Mouse (Mus musculus) bone marrow macrophage, adult 2 months (primary cell): ENCODE results near the gene Tamm41.

Experiments
- CTCF ChIP-seq: IDR thresholded peaks from 2 replicates; pipeline ENCODE4 v1.5.1; 2012; ENCODE audit warnings: low read depth, mild to moderate bottlenecking, low read length, moderate library complexity
- POLR2A ChIP-seq: IDR thresholded peaks from 2 replicates; pipeline ENCODE4 v1.6.1; 2012; ENCODE audit warnings: mild to moderate bottlenecking, low read depth, low read length, borderline replicate concordance

DNA sequence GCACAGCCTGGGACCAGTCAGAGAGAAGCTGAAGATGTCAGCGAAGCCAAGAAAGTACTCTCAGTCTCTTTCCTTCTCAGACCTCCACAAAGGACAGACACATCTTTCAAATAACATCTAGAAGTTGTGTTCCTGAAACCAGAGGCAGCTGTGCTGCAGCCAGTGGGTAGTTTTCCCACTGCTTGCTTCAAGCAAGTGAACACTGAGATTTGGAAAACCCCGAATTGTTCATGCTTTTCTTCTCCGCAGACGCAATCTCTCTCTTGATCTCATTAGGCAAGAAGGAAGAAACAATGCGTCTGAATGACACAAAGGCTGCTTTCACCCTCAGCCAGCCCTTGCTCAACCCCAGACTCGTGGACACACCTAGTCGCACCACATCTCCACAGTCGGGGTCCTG is 25.9 kb downstream of the Tamm41 start:
- TF ChIP-seq CTCF (no peak), POLR2A (no peak)
